Mouse (Mus musculus): Measurements from ENCODE around the gene Fat3. TPM values are rescaled to one million over a fixed set of nuclear protein-coding genes. Genes with fewer than 3 reads are reported as not detected.

Gene Fat3
- polyA plus RNA-seq, 1 experiment from 2014 or later: 1.8 TPM

- Histone ChIP-seq H3K36me3 (ENCODE audit: control insufficient read depth, insufficient read depth, low read length) (no peaks in the 10 kb centered on the region), H3K9ac (ENCODE audit: low read length) (no peak overlapping the region), H3K4me2 (ENCODE audit: low read length) (no peak overlapping the region), H3K9me3 (ENCODE audit: control insufficient read depth, low read length) (no peaks in the 10 kb centered on the region), H3K4me3 (ENCODE audit: control insufficient read depth in 1 of 2, insufficient read depth in 1 of 2, low read depth in 1 of 2, low read length in 2 of 2) (no peak overlapping the region), H3K4me1 (ENCODE audit: control insufficient read depth in 2 of 2, insufficient read depth in 2 of 2, low read length in 2 of 2) (peaks cover 3 to 4% of the 10 kb centered on the region in 2 experiments; a peak in 3 of 4 replicates), H3K27ac (replicated peaks in 1 of 2; ENCODE audit: control insufficient read depth in 1 of 2, insufficient read depth in 1 of 2, low read depth in 2 of 2, low read length in 2 of 2) (no peak overlapping the region), H3K27me3 (ENCODE audit: control insufficient read depth, insufficient read depth, low read length) (peaks cover 6% of the 10 kb centered on the region)
- ATAC-seq (ENCODE audit: insufficient number of reproducible peaks, insufficient read depth, low FRiP score, low read depth): no peak
- WGBS: 68% methylated on average over 2 of the region's 2 CpGs
Observed at GRCm38 (mm10) chr9:16343191-16343590, 157.9 kb downstream of the Fat3 start.

GRCm38 (mm10) chr9:16342577-16342976, 158.5 kb downstream of the Fat3 start:
- no peak overlapping the region for H3K9ac ChIP-seq (ENCODE audit: low read length)
- H3K4me3 ChIP-seq (ENCODE audit: control insufficient read depth in 1 of 2, insufficient read depth in 1 of 2, low read depth in 1 of 2, low read length in 2 of 2): no peak overlapping the region
- no peak overlapping the region for H3K4me2 ChIP-seq (ENCODE audit: low read length)
- no peak for ATAC-seq (ENCODE audit: insufficient number of reproducible peaks, insufficient read depth, low FRiP score, low read depth)
- no peaks in the 10 kb centered on the region for H3K36me3 ChIP-seq (ENCODE audit: control insufficient read depth, insufficient read depth, low read length)
- no peak overlapping the region for H3K27ac ChIP-seq (replicated peaks in 1 of 2; ENCODE audit: control insufficient read depth in 1 of 2, insufficient read depth in 1 of 2, low read depth in 2 of 2, low read length in 2 of 2)
- peaks cover 3 to 4% of the 10 kb centered on the region in 2 experiments; a peak in 3 of 4 replicates for H3K4me1 ChIP-seq (ENCODE audit: control insufficient read depth in 2 of 2, insufficient read depth in 2 of 2, low read length in 2 of 2)
- no peaks in the 10 kb centered on the region for H3K9me3 ChIP-seq (ENCODE audit: control insufficient read depth, low read length)
- whole genome bisulfite sequencing: 32% methylated on average over 8 of the region's 8 CpGs
- H3K27me3 ChIP-seq (ENCODE audit: control insufficient read depth, insufficient read depth, low read length): peaks cover 6% of the 10 kb centered on the region

GRCm38 (mm10) chr9:16330290-16330984, 170.6 kb downstream of the Fat3 start:
- Histone ChIP-seq H3K4me1 (ENCODE audit: control insufficient read depth in 2 of 2, insufficient read depth in 2 of 2, low read length in 2 of 2) (no peaks in the 10 kb centered on the region; a peak in 1 of 4 replicates), H3K36me3 (ENCODE audit: control insufficient read depth, insufficient read depth, low read length) (no peaks in the 10 kb centered on the region), H3K27me3 (ENCODE audit: control insufficient read depth, insufficient read depth, low read length) (no peaks in the 10 kb centered on the region), H3K27ac (replicated peaks in 1 of 2; ENCODE audit: control insufficient read depth in 1 of 2, insufficient read depth in 1 of 2, low read depth in 2 of 2, low read length in 2 of 2) (no peak overlapping the region), H3K9me3 (ENCODE audit: control insufficient read depth, low read length) (no peaks in the 10 kb centered on the region), H3K9ac (ENCODE audit: low read length) (no peak overlapping the region), H3K4me3 (ENCODE audit: control insufficient read depth in 1 of 2, insufficient read depth in 1 of 2, low read depth in 1 of 2, low read length in 2 of 2) (no peak overlapping the region), H3K4me2 (ENCODE audit: low read length) (no peak overlapping the region)
- ATAC-seq (ENCODE audit: insufficient number of reproducible peaks, insufficient read depth, low FRiP score, low read depth): no peak
- WGBS: 51% methylated on average over 3 of the region's 3 CpGs

GRCm38 (mm10) chr9:16318957-16319356, 182.1 kb downstream of the Fat3 start:
- no peaks in the 10 kb centered on the region for H3K36me3 ChIP-seq (ENCODE audit: control insufficient read depth, insufficient read depth, low read length)
- 71% methylated on average over 1 of the region's 1 CpGs for whole genome bisulfite sequencing
- no peaks in the 10 kb centered on the region for H3K4me1 ChIP-seq (ENCODE audit: control insufficient read depth in 2 of 2, insufficient read depth in 2 of 2, low read length in 2 of 2)
- H3K4me2 ChIP-seq (ENCODE audit: low read length): no peak overlapping the region
- H3K9ac ChIP-seq (ENCODE audit: low read length): no peak overlapping the region
- H3K27me3 ChIP-seq (ENCODE audit: control insufficient read depth, insufficient read depth, low read length): no peaks in the 10 kb centered on the region
- no peak for ATAC-seq (ENCODE audit: insufficient number of reproducible peaks, insufficient read depth, low FRiP score, low read depth)
- no peak overlapping the region for H3K4me3 ChIP-seq (ENCODE audit: control insufficient read depth in 1 of 2, insufficient read depth in 1 of 2, low read depth in 1 of 2, low read length in 2 of 2)
- no peak overlapping the region for H3K27ac ChIP-seq (replicated peaks in 1 of 2; ENCODE audit: control insufficient read depth in 1 of 2, insufficient read depth in 1 of 2, low read depth in 2 of 2, low read length in 2 of 2)
- H3K9me3 ChIP-seq (ENCODE audit: control insufficient read depth, low read length): no peaks in the 10 kb centered on the region

GRCm38 (mm10) chr9:16312599-16313197, 188.4 kb downstream of the Fat3 start:
- Histone ChIP-seq H3K4me2 (ENCODE audit: low read length) (no peak overlapping the region), H3K27me3 (ENCODE audit: control insufficient read depth, insufficient read depth, low read length) (no peaks in the 10 kb centered on the region), H3K4me1 (ENCODE audit: control insufficient read depth in 2 of 2, insufficient read depth in 2 of 2, low read length in 2 of 2) (peaks cover 9 to 17% of the 10 kb centered on the region in 2 experiments; a peak in 3 of 4 replicates), H3K4me3 (ENCODE audit: control insufficient read depth in 1 of 2, insufficient read depth in 1 of 2, low read depth in 1 of 2, low read length in 2 of 2) (no peak overlapping the region), H3K9ac (ENCODE audit: low read length) (no peak overlapping the region), H3K9me3 (ENCODE audit: control insufficient read depth, low read length) (no peaks in the 10 kb centered on the region), H3K27ac (replicated peaks in 1 of 2; ENCODE audit: control insufficient read depth in 1 of 2, insufficient read depth in 1 of 2, low read depth in 2 of 2, low read length in 2 of 2) (no peak overlapping the region), H3K36me3 (ENCODE audit: control insufficient read depth, insufficient read depth, low read length) (no peaks in the 10 kb centered on the region)
- 35% methylated on average over 4 of the region's 4 CpGs for WGBS
- ATAC-seq (ENCODE audit: insufficient number of reproducible peaks, insufficient read depth, low FRiP score, low read depth): no peak

GRCm38 (mm10) chr9:16310855-16311848, 189.9 kb downstream of the Fat3 start:
- H3K9me3 ChIP-seq (ENCODE audit: control insufficient read depth, low read length): no peaks in the 10 kb centered on the region
- no peak for ATAC-seq (ENCODE audit: insufficient number of reproducible peaks, insufficient read depth, low FRiP score, low read depth)
- H3K9ac ChIP-seq (ENCODE audit: low read length): no peak overlapping the region
- WGBS: 61% methylated on average over 5 of the region's 5 CpGs
- H3K4me1 ChIP-seq (ENCODE audit: control insufficient read depth in 2 of 2, insufficient read depth in 2 of 2, low read length in 2 of 2): peaks cover 9 to 17% of the 10 kb centered on the region in 2 experiments; a peak in 3 of 4 replicates
- no peak overlapping the region for H3K27ac ChIP-seq (replicated peaks in 1 of 2; ENCODE audit: control insufficient read depth in 1 of 2, insufficient read depth in 1 of 2, low read depth in 2 of 2, low read length in 2 of 2)
- H3K4me2 ChIP-seq (ENCODE audit: low read length): no peak overlapping the region
- no peaks in the 10 kb centered on the region for H3K36me3 ChIP-seq (ENCODE audit: control insufficient read depth, insufficient read depth, low read length)
- H3K4me3 ChIP-seq (ENCODE audit: control insufficient read depth in 1 of 2, insufficient read depth in 1 of 2, low read depth in 1 of 2, low read length in 2 of 2): no peak overlapping the region
- H3K27me3 ChIP-seq (ENCODE audit: control insufficient read depth, insufficient read depth, low read length): no peaks in the 10 kb centered on the region

GRCm38 (mm10) chr9:16310305-16310704, 190.8 kb downstream of the Fat3 start:
- H3K9ac ChIP-seq (ENCODE audit: low read length): no peak overlapping the region

More at GRCm38 (mm10) chr9:16310305-16310704, 190.8 kb downstream of the Fat3 start:
- Histone ChIP-seq H3K27ac (replicated peaks in 1 of 2; ENCODE audit: control insufficient read depth in 1 of 2, insufficient read depth in 1 of 2, low read depth in 2 of 2, low read length in 2 of 2) (no peak overlapping the region), H3K4me2 (ENCODE audit: low read length) (no peak overlapping the region), H3K4me3 (ENCODE audit: control insufficient read depth in 1 of 2, insufficient read depth in 1 of 2, low read depth in 1 of 2, low read length in 2 of 2) (no peak overlapping the region), H3K36me3 (ENCODE audit: control insufficient read depth, insufficient read depth, low read length) (no peaks in the 10 kb centered on the region), H3K4me1 (ENCODE audit: control insufficient read depth in 2 of 2, insufficient read depth in 2 of 2, low read length in 2 of 2) (peaks cover 13 to 24% of the 10 kb centered on the region in 2 experiments; a peak in 3 of 4 replicates), H3K27me3 (ENCODE audit: control insufficient read depth, insufficient read depth, low read length) (no peaks in the 10 kb centered on the region), H3K9me3 (ENCODE audit: control insufficient read depth, low read length) (no peaks in the 10 kb centered on the region)
- ATAC-seq (ENCODE audit: insufficient number of reproducible peaks, insufficient read depth, low FRiP score, low read depth): no peak
- 64% methylated on average over 4 of the region's 4 CpGs for WGBS
